Mouse (Mus musculus): ENCODE results near the gene Wnk1. TPM values are rescaled to one million over a fixed set of nuclear protein-coding genes. Genes with fewer than 3 reads are reported as not detected.

Gene Wnk1
- polyA plus RNA-seq, 1 experiment from 2014 or later: 40.6 TPM

GRCm38 (mm10) chr6:120024577-120024976 is 13.9 kb downstream of the Wnk1 start:
- H3K4me1 ChIP-seq (ENCODE audit: control insufficient read depth, insufficient read depth, low read length): no peaks in the 10 kb centered on the region
- no peaks in the 10 kb centered on the region for H3K27me3 ChIP-seq (ENCODE audit: control insufficient read depth, insufficient read depth, low read depth, low read length)
- ATAC-seq: no peak
- H3K27ac ChIP-seq (ENCODE audit: low read length): no peak overlapping the region
- no peak overlapping the region for H3K4me2 ChIP-seq (ENCODE audit: low read length)
- no peaks in the 10 kb centered on the region for H3K9me3 ChIP-seq (replicated peaks; ENCODE audit: control insufficient read depth, low read length, poor library complexity, severe bottlenecking)
- no peaks in the 10 kb centered on the region; the same call in 1 of the 2 replicates for H3K36me3 ChIP-seq (ENCODE audit: control insufficient read depth, insufficient read depth, low read length)
- no peak overlapping the region for H3K4me3 ChIP-seq (ENCODE audit: low read depth, low read length)
- H3K9ac ChIP-seq (ENCODE audit: low read depth, low read length): no peak overlapping the region

- H3K36me3 ChIP-seq (ENCODE audit: control insufficient read depth, insufficient read depth, low read length): no peaks in the 10 kb centered on the region; the same call in 1 of the 2 replicates
- no peak overlapping the region for H3K4me2 ChIP-seq (ENCODE audit: low read length)
- ATAC-seq: no peak
- no peak overlapping the region for H3K27ac ChIP-seq (ENCODE audit: low read length)
- H3K9ac ChIP-seq (ENCODE audit: low read depth, low read length): no peak overlapping the region
- H3K9me3 ChIP-seq (replicated peaks; ENCODE audit: control insufficient read depth, low read length, poor library complexity, severe bottlenecking): no peaks in the 10 kb centered on the region
- H3K4me3 ChIP-seq (ENCODE audit: low read depth, low read length): no peak overlapping the region
- WGBS: 92% methylated on average over 1 of the region's 1 CpGs
- no peaks in the 10 kb centered on the region for H3K4me1 ChIP-seq (ENCODE audit: control insufficient read depth, insufficient read depth, low read length)
- H3K27me3 ChIP-seq (ENCODE audit: control insufficient read depth, insufficient read depth, low read depth, low read length): no peaks in the 10 kb centered on the region
These were observed 14.7 kb downstream of the Wnk1 start for GRCm38 (mm10) chr6:120023746-120024145.

GRCm38 (mm10) chr6:120022042-120022441 is 16.4 kb downstream of the Wnk1 start:
- H3K36me3 ChIP-seq (ENCODE audit: control insufficient read depth, insufficient read depth, low read length): no peaks in the 10 kb centered on the region
- no peak overlapping the region for H3K27ac ChIP-seq (ENCODE audit: low read length)
- no peak overlapping the region for H3K9ac ChIP-seq (ENCODE audit: low read depth, low read length)
- H3K4me1 ChIP-seq (ENCODE audit: control insufficient read depth, insufficient read depth, low read length): no peaks in the 10 kb centered on the region; the same call in 1 of the 2 replicates
- 95% methylated on average over 3 of the region's 3 CpGs for WGBS
- no peaks in the 10 kb centered on the region for H3K27me3 ChIP-seq (ENCODE audit: control insufficient read depth, insufficient read depth, low read depth, low read length)
- H3K4me3 ChIP-seq (ENCODE audit: low read depth, low read length): no peak overlapping the region
- no peak for ATAC-seq
- H3K9me3 ChIP-seq (replicated peaks; ENCODE audit: control insufficient read depth, low read length, poor library complexity, severe bottlenecking): no peaks in the 10 kb centered on the region
- H3K4me2 ChIP-seq (ENCODE audit: low read length): no peak overlapping the region

GRCm38 (mm10) chr6:120019697-120020096 is 18.8 kb downstream of the Wnk1 start:
- no peaks in the 10 kb centered on the region for H3K27me3 ChIP-seq (ENCODE audit: control insufficient read depth, insufficient read depth, low read depth, low read length)
- H3K4me1 ChIP-seq (ENCODE audit: control insufficient read depth, insufficient read depth, low read length): no peaks in the 10 kb centered on the region; the same call in 1 of the 2 replicates
- H3K9me3 ChIP-seq (replicated peaks; ENCODE audit: control insufficient read depth, low read length, poor library complexity, severe bottlenecking): no peaks in the 10 kb centered on the region
- H3K4me2 ChIP-seq (ENCODE audit: low read length): no peak overlapping the region
- no peaks in the 10 kb centered on the region for H3K36me3 ChIP-seq (ENCODE audit: control insufficient read depth, insufficient read depth, low read length)
- H3K9ac ChIP-seq (ENCODE audit: low read depth, low read length): no peak overlapping the region
- no peak overlapping the region for H3K4me3 ChIP-seq (ENCODE audit: low read depth, low read length)
- no peak for ATAC-seq
- H3K27ac ChIP-seq (ENCODE audit: low read length): no peak overlapping the region
- 96% methylated on average over 2 of the region's 2 CpGs for WGBS

GRCm38 (mm10) chr6:120013125-120013524 is 25.3 kb downstream of the Wnk1 start:
- Histone ChIP-seq H3K27ac (ENCODE audit: low read length) (no peak overlapping the region), H3K4me3 (ENCODE audit: low read depth, low read length) (no peak overlapping the region), H3K9me3 (replicated peaks; ENCODE audit: control insufficient read depth, low read length, poor library complexity, severe bottlenecking) (no peaks in the 10 kb centered on the region), H3K9ac (ENCODE audit: low read depth, low read length) (no peak overlapping the region), H3K36me3 (ENCODE audit: control insufficient read depth, insufficient read depth, low read length) (no peaks in the 10 kb centered on the region), H3K4me2 (ENCODE audit: low read length) (no peak overlapping the region), H3K4me1 (ENCODE audit: control insufficient read depth, insufficient read depth, low read length) (no peaks in the 10 kb centered on the region), H3K27me3 (ENCODE audit: control insufficient read depth, insufficient read depth, low read depth, low read length) (no peaks in the 10 kb centered on the region)
- no peak for ATAC-seq
- WGBS: 82% methylated on average over 1 of the region's 1 CpGs

- no peaks in the 10 kb centered on the region for H3K27me3 ChIP-seq (ENCODE audit: control insufficient read depth, insufficient read depth, low read depth, low read length)
- no peak overlapping the region for H3K4me3 ChIP-seq (ENCODE audit: low read depth, low read length)
- H3K36me3 ChIP-seq (ENCODE audit: control insufficient read depth, insufficient read depth, low read length): no peaks in the 10 kb centered on the region
- H3K4me2 ChIP-seq (ENCODE audit: low read length): no peak overlapping the region
- no peak overlapping the region for H3K27ac ChIP-seq (ENCODE audit: low read length)
- no peaks in the 10 kb centered on the region for H3K9me3 ChIP-seq (replicated peaks; ENCODE audit: control insufficient read depth, low read length, poor library complexity, severe bottlenecking)
- no peaks in the 10 kb centered on the region for H3K4me1 ChIP-seq (ENCODE audit: control insufficient read depth, insufficient read depth, low read length)
- no peak overlapping the region for H3K9ac ChIP-seq (ENCODE audit: low read depth, low read length)
- WGBS: 92% methylated on average over 1 of the region's 1 CpGs
- ATAC-seq: no peak
These were observed 27.0 kb downstream of the Wnk1 start for GRCm38 (mm10) chr6:120011440-120011839.

- Histone ChIP-seq H3K27ac (ENCODE audit: low read length) (no peak overlapping the region), H3K9ac (ENCODE audit: low read depth, low read length) (no peak overlapping the region), H3K4me3 (ENCODE audit: low read depth, low read length) (no peak overlapping the region), H3K36me3 (ENCODE audit: control insufficient read depth, insufficient read depth, low read length) (no peaks in the 10 kb centered on the region), H3K4me1 (ENCODE audit: control insufficient read depth, insufficient read depth, low read length) (no peaks in the 10 kb centered on the region), H3K27me3 (ENCODE audit: control insufficient read depth, insufficient read depth, low read depth, low read length) (no peaks in the 10 kb centered on the region), H3K4me2 (ENCODE audit: low read length) (no peak overlapping the region), H3K9me3 (replicated peaks; ENCODE audit: control insufficient read depth, low read length, poor library complexity, severe bottlenecking) (no peaks in the 10 kb centered on the region)
- 73% methylated on average over 1 of the region's 1 CpGs for WGBS
- no peak for ATAC-seq
These were observed 27.5 kb downstream of the Wnk1 start for GRCm38 (mm10) chr6:120011001-120011400.

GRCm38 (mm10) chr6:120010535-120010934 is 27.9 kb downstream of the Wnk1 start:
- no peaks in the 10 kb centered on the region for H3K9me3 ChIP-seq (replicated peaks; ENCODE audit: control insufficient read depth, low read length, poor library complexity, severe bottlenecking)
- H3K4me1 ChIP-seq (ENCODE audit: control insufficient read depth, insufficient read depth, low read length): no peaks in the 10 kb centered on the region
- H3K4me3 ChIP-seq (ENCODE audit: low read depth, low read length): no peak overlapping the region
- H3K9ac ChIP-seq (ENCODE audit: low read depth, low read length): no peak overlapping the region
- no peak overlapping the region for H3K4me2 ChIP-seq (ENCODE audit: low read length)
- no peak overlapping the region for H3K27ac ChIP-seq (ENCODE audit: low read length)
- no peaks in the 10 kb centered on the region for H3K36me3 ChIP-seq (ENCODE audit: control insufficient read depth, insufficient read depth, low read length)
- ATAC-seq: no peak
- no peaks in the 10 kb centered on the region for H3K27me3 ChIP-seq (ENCODE audit: control insufficient read depth, insufficient read depth, low read depth, low read length)

GRCm38 (mm10) chr6:120001718-120002117 is 36.8 kb downstream of the Wnk1 start:
- no peak for ATAC-seq
- Histone ChIP-seq H3K9ac (ENCODE audit: low read depth, low read length) (no peak overlapping the region), H3K4me3 (ENCODE audit: low read depth, low read length) (no peak overlapping the region), H3K36me3 (ENCODE audit: control insufficient read depth, insufficient read depth, low read length) (no peaks in the 10 kb centered on the region), H3K4me1 (ENCODE audit: control insufficient read depth, insufficient read depth, low read length) (no peaks in the 10 kb centered on the region), H3K27me3 (ENCODE audit: control insufficient read depth, insufficient read depth, low read depth, low read length) (no peaks in the 10 kb centered on the region), H3K9me3 (replicated peaks; ENCODE audit: control insufficient read depth, low read length, poor library complexity, severe bottlenecking) (no peaks in the 10 kb centered on the region), H3K27ac (ENCODE audit: low read length) (no peak overlapping the region), H3K4me2 (ENCODE audit: low read length) (no peak overlapping the region)

GRCm38 (mm10) chr6:119996480-119996879 is 42.0 kb downstream of the Wnk1 start:
- Histone ChIP-seq H3K4me3 (ENCODE audit: low read depth, low read length) (no peak overlapping the region), H3K27ac (ENCODE audit: low read length) (no peak overlapping the region), H3K36me3 (ENCODE audit: control insufficient read depth, insufficient read depth, low read length) (no peaks in the 10 kb centered on the region), H3K9me3 (replicated peaks; ENCODE audit: control insufficient read depth, low read length, poor library complexity, severe bottlenecking) (no peaks in the 10 kb centered on the region), H3K9ac (ENCODE audit: low read depth, low read length) (no peak overlapping the region), H3K27me3 (ENCODE audit: control insufficient read depth, insufficient read depth, low read depth, low read length) (no peaks in the 10 kb centered on the region), H3K4me2 (ENCODE audit: low read length) (no peak overlapping the region), H3K4me1 (ENCODE audit: control insufficient read depth, insufficient read depth, low read length) (no peaks in the 10 kb centered on the region)
- ATAC-seq: no peak
- 84% methylated on average over 1 of the region's 1 CpGs for WGBS

All from midbrain, embryonic 16.5 days (tissue).